Mouse (Mus musculus) CH12F3 (cell line): ENCODE results near the gene Hes6.

Source experiments
- in situ Hi-C: fragments of 300-500 bp; cut with MboI; formaldehyde crosslinking; loops from 2 replicates; pipeline ENCODE4 v1.14.3; 2020; ENCODE audit warnings: low sequenced_read_pairs

Hes6 gene

GRCm38 (mm10) chr1:91442350-91442990, 28.6 kb upstream of the Hes6 start:
- in situ Hi-C loops = no loop called here

- in situ Hi-C loops = no loop called here
Observed at GRCm38 (mm10) chr1:91441855-91442254, 28.0 kb upstream of the Hes6 start.

GRCm38 (mm10) chr1:91439776-91440175, 25.9 kb upstream of the Hes6 start:
- in situ Hi-C loops = no loop called here

GRCm38 (mm10) chr1:91437573-91437972, 23.7 kb upstream of the Hes6 start:
- in situ Hi-C loops = no loop called here

GRCm38 (mm10) chr1:91437083-91437400, 23.2 kb upstream of the Hes6 start:
- in situ Hi-C loops = no loop called here

- in situ Hi-C loops = no loop called here
Observed at GRCm38 (mm10) chr1:91436380-91437082, 22.7 kb upstream of the Hes6 start.

GRCm38 (mm10) chr1:91435606-91436130, 21.8 kb upstream of the Hes6 start:
- in situ Hi-C loops = no loop called here

GRCm38 (mm10) chr1:91434905-91435304, 21.1 kb upstream of the Hes6 start:
- in situ Hi-C loops = no loop called here

- in situ Hi-C loops = no loop called here
Observed at GRCm38 (mm10) chr1:91430761-91431160, 16.9 kb upstream of the Hes6 start.

- in situ Hi-C loops = no loop called here
Observed at GRCm38 (mm10) chr1:91429212-91429611, 15.4 kb upstream of the Hes6 start.

- in situ Hi-C loops = no loop called here
Observed at GRCm38 (mm10) chr1:91428614-91429013, 14.8 kb upstream of the Hes6 start.

GRCm38 (mm10) chr1:91426397-91426796, 12.6 kb upstream of the Hes6 start:
- in situ Hi-C loops = no loop called here

- in situ Hi-C loops = no loop called here
Observed at GRCm38 (mm10) chr1:91420601-91421065, 6.8 kb upstream of the Hes6 start.

GRCm38 (mm10) chr1:91419862-91420600, 6.2 kb upstream of the Hes6 start:
- in situ Hi-C loops = no loop called here

- in situ Hi-C loops = no loop called here
Observed at GRCm38 (mm10) chr1:91417991-91418390, 4.2 kb upstream of the Hes6 start.

- in situ Hi-C loops = no loop called here
Observed at GRCm38 (mm10) chr1:91415311-91415710, 1.5 kb upstream of the Hes6 start.

- in situ Hi-C loops = no loop called here
Observed at GRCm38 (mm10) chr1:91414903-91415302, 1.1 kb upstream of the Hes6 start.

- in situ Hi-C loops = no loop called here
Observed at GRCm38 (mm10) chr1:91413536-91413897, 321 bp downstream of the Hes6 start.

GRCm38 (mm10) chr1:91413030-91413506, 770 bp downstream of the Hes6 start:
- in situ Hi-C loops = no loop called here

- in situ Hi-C loops = no loop called here
Observed at GRCm38 (mm10) chr1:91412286-91413029, 1.4 kb downstream of the Hes6 start.
